Mouse (Mus musculus): ENCODE measurements around the gene Tnfrsf13b. TPM values are rescaled to one million over a fixed set of nuclear protein-coding genes. Genes with fewer than 3 reads are reported as not detected.

Gene Tnfrsf13b
- polyA plus RNA-seq, 1 experiment, result 26.2 TPM

GRCm38 (mm10) chr11:61143564-61144469 is 17.3 kb downstream of the Tnfrsf13b start:
- 61% methylated on average over 7 of the region's 7 CpGs for WGBS
- DNase-seq, result no peak

GRCm38 (mm10) chr11:61145551-61145950 is 19.0 kb downstream of the Tnfrsf13b start:
- no peak for TF ChIP-seq CTCF (IDR thresholded peaks at IDR 0.05; ENCODE audit: insufficient read depth, low read length)
- TF ChIP-seq POLR2A (IDR thresholded peaks at IDR 0.05; ENCODE audit: borderline replicate concordance, extremely low read depth, low read depth, low read length), result no peak
- Histone ChIP-seq H3K4me3 (replicated peaks; ENCODE audit: extremely low read depth, low read depth, low read length) (no peak overlapping the region), H3K4me1 (ENCODE audit: control insufficient read depth, insufficient read depth, low read length) (0 out of 2 replicates have a peak, but pooled peaks cover 3% of the 10 kb centered on the region)
- DNase-seq, result no peak
- WGBS, result 85% methylated on average over 8 of the region's 8 CpGs

More at GRCm38 (mm10) chr11:61143564-61144469, 17.3 kb downstream of the Tnfrsf13b start:
- H3K4me3 ChIP-seq (replicated peaks; ENCODE audit: extremely low read depth, low read depth, low read length), result no peak overlapping the region
- peaks cover 6% of the 10 kb centered on the region; the same call in 1 of the 2 replicates for H3K4me1 ChIP-seq (ENCODE audit: control insufficient read depth, insufficient read depth, low read length)
- no peak for TF ChIP-seq CTCF (IDR thresholded peaks at IDR 0.05; ENCODE audit: insufficient read depth, low read length)

GRCm38 (mm10) chr11:61146645-61147299 is 20.2 kb downstream of the Tnfrsf13b start:
- DNase-seq, result peak; percentile 30
- WGBS, result 25% methylated on average over 20 of the region's 20 CpGs
- Histone ChIP-seq H3K4me3 (replicated peaks; ENCODE audit: extremely low read depth, low read depth, low read length) (no peak overlapping the region), H3K4me1 (ENCODE audit: control insufficient read depth, insufficient read depth, low read length) (0 out of 2 replicates have a peak, but pooled peaks cover 3% of the 10 kb centered on the region)
- TF ChIP-seq CTCF (IDR thresholded peaks at IDR 0.05; ENCODE audit: insufficient read depth, low read length) (peak; percentile 56), POLR2A (IDR thresholded peaks at IDR 0.05; ENCODE audit: borderline replicate concordance, extremely low read depth, low read depth, low read length) (no peak)

GRCm38 (mm10) chr11:61147300-61147683 is 20.7 kb downstream of the Tnfrsf13b start:
- 0 out of 2 replicates have a peak, but pooled peaks cover 3% of the 10 kb centered on the region for H3K4me1 ChIP-seq (ENCODE audit: control insufficient read depth, insufficient read depth, low read length)
- no peak overlapping the region for H3K4me3 ChIP-seq (replicated peaks; ENCODE audit: extremely low read depth, low read depth, low read length)
- TF ChIP-seq CTCF (IDR thresholded peaks at IDR 0.05; ENCODE audit: insufficient read depth, low read length) (no peak), POLR2A (IDR thresholded peaks at IDR 0.05; ENCODE audit: borderline replicate concordance, extremely low read depth, low read depth, low read length) (no peak)
- WGBS, result 24% methylated on average over 32 of the region's 32 CpGs
- DNase-seq, result no peak

GRCm38 (mm10) chr11:61150233-61151001 is 23.9 kb downstream of the Tnfrsf13b start:
- WGBS, result 75% methylated on average over 6 of the region's 6 CpGs
- H3K4me3 ChIP-seq (replicated peaks; ENCODE audit: extremely low read depth, low read depth, low read length), result no peak overlapping the region
- no peak for TF ChIP-seq CTCF (IDR thresholded peaks at IDR 0.05; ENCODE audit: insufficient read depth, low read length)
- TF ChIP-seq POLR2A (IDR thresholded peaks at IDR 0.05; ENCODE audit: borderline replicate concordance, extremely low read depth, low read depth, low read length), result no peak
- no peak for DNase-seq
- no peaks in the 10 kb centered on the region for H3K4me1 ChIP-seq (ENCODE audit: control insufficient read depth, insufficient read depth, low read length)

GRCm38 (mm10) chr11:61155727-61156126 is 29.2 kb downstream of the Tnfrsf13b start:
- no peak for TF ChIP-seq POLR2A (IDR thresholded peaks at IDR 0.05; ENCODE audit: borderline replicate concordance, extremely low read depth, low read depth, low read length)
- peak; percentile 53 for TF ChIP-seq CTCF (IDR thresholded peaks at IDR 0.05; ENCODE audit: insufficient read depth, low read length)
- peaks cover 4% of the 10 kb centered on the region for H3K4me1 ChIP-seq (ENCODE audit: control insufficient read depth, insufficient read depth, low read length)
- H3K4me3 ChIP-seq (replicated peaks; ENCODE audit: extremely low read depth, low read depth, low read length), result no peak overlapping the region
- WGBS, result 81% methylated on average over 2 of the region's 2 CpGs
- no peak for DNase-seq

GRCm38 (mm10) chr11:61158141-61158540 is 31.6 kb downstream of the Tnfrsf13b start:
- TF ChIP-seq POLR2A (IDR thresholded peaks at IDR 0.05; ENCODE audit: borderline replicate concordance, extremely low read depth, low read depth, low read length) (no peak), CTCF (IDR thresholded peaks at IDR 0.05; ENCODE audit: insufficient read depth, low read length) (no peak)
- WGBS, result 58% methylated on average over 3 of the region's 3 CpGs
- H3K4me3 ChIP-seq (replicated peaks; ENCODE audit: extremely low read depth, low read depth, low read length), result no peak overlapping the region
- no peak for DNase-seq
- H3K4me1 ChIP-seq (ENCODE audit: control insufficient read depth, insufficient read depth, low read length), result peaks cover 4% of the 10 kb centered on the region

- H3K4me3 ChIP-seq (replicated peaks; ENCODE audit: extremely low read depth, low read depth, low read length), result no peak overlapping the region
- peaks cover 4% of the 10 kb centered on the region for H3K4me1 ChIP-seq (ENCODE audit: control insufficient read depth, insufficient read depth, low read length)
- no peak for TF ChIP-seq POLR2A (IDR thresholded peaks at IDR 0.05; ENCODE audit: borderline replicate concordance, extremely low read depth, low read depth, low read length)
- TF ChIP-seq CTCF (IDR thresholded peaks at IDR 0.05; ENCODE audit: insufficient read depth, low read length), result no peak
- WGBS, result 36% methylated on average over 11 of the region's 11 CpGs
- DNase-seq, result no peak
These were observed 33.5 kb downstream of the Tnfrsf13b start for GRCm38 (mm10) chr11:61159796-61160732.

Data from lung, adult 2 months (tissue).